ENCODE assay signal across 24 mouse cellular contexts in genomic region chr2:87515457-87516060, GRCm38 (mm10). TPM values are rescaled to one million over a fixed set of nuclear protein-coding genes. Genes with fewer than 3 reads are reported as not detected.
DNase-seq lines count a peak whose midpoint lies in the region; ATAC-seq and TF ChIP-seq lines count a peak whose summit lies in the region.
"Had no signal": no experiment of that assay in that cellular context is flagged by ENCODE, and none has a peak within 500 bp of the region (broad histone marks: within the 10 kb centered on the region; RNA-seq: fewer than 3 reads in every experiment).

No protein-coding gene starts in this region.

- TF ChIP-seq EP300 in ES-Bruce4 (IDR thresholded peaks at IDR 0.05; ENCODE audit: insufficient read depth, low read depth, low read length), result no peak

- H3K27ac ChIP-seq in ES-Bruce4 (ENCODE audit: insufficient read depth, low read length), result peak overlapping the region; percentile 81
- no peak overlapping the region for H3K27ac ChIP-seq in hindbrain, embryonic 16.5 days (ENCODE audit: low read depth, low read length)
- H3K27ac ChIP-seq: embryonic facial prominence, embryonic 10.5 days; embryonic facial prominence, embryonic 12.5 days; forebrain, embryonic 13.5 days; forebrain, embryonic 15.5 days had no signal

- ATAC-seq in hindbrain, embryonic 16.5 days, result no peak
- ATAC-seq: forebrain, embryonic 13.5 days; forebrain, embryonic 15.5 days; forebrain, postnatal 0 days had no signal

- no peak for TF ChIP-seq CTCF in ES-Bruce4 (IDR thresholded peaks at IDR 0.05; ENCODE audit: low read depth, low read length)

- no peaks in the 10 kb centered on the region for H3K36me3 ChIP-seq in ES-Bruce4 (ENCODE audit: control insufficient read depth, insufficient read depth, low read length, poor library complexity, severe bottlenecking)
- no peaks in the 10 kb centered on the region for H3K36me3 ChIP-seq in hindbrain, embryonic 16.5 days (ENCODE audit: control insufficient read depth, insufficient read depth, low read length)
- H3K36me3 ChIP-seq: embryonic facial prominence, embryonic 10.5 days; embryonic facial prominence, embryonic 12.5 days; forebrain, embryonic 15.5 days; G1E had no signal

- H3K9ac ChIP-seq in ES-Bruce4 (ENCODE audit: low read depth, poor library complexity, severe bottlenecking), result no peak overlapping the region
- no peak overlapping the region for H3K9ac ChIP-seq in hindbrain, embryonic 16.5 days (ENCODE audit: low read depth, low read length)
- H3K9ac ChIP-seq: embryonic facial prominence, embryonic 12.5 days; forebrain, embryonic 13.5 days; forebrain, embryonic 15.5 days; forebrain, postnatal 0 days had no signal

- DNase-seq in ES-CJ7 (ENCODE audit: low read depth, low spot score), result peak; percentile 90
- peak; percentile 94 for DNase-seq in R1 (ENCODE audit: low read depth, low spot score)
- no peak for DNase-seq in adrenal gland, postnatal 10 days
- no peak for DNase-seq in layer of hippocampus, adult 8-10 months (ENCODE audit: low spot score in 2 of 2)
- DNase-seq: adrenal gland, adult 2 months; adrenal gland, postnatal 14 days; adrenal gland, postnatal 36 days; cerebellum, adult 11-12 months; cerebellum, adult 2 months; cerebellum, adult 9-10 months; cerebellum, postnatal 10 days; cerebellum, postnatal 25 days; forebrain, postnatal 0 days had no signal

- 81% methylated on average over 7 of the region's 8 CpGs for WGBS in hindbrain, embryonic 16.5 days

- no peaks in the 10 kb centered on the region for H3K4me1 ChIP-seq in ES-Bruce4 (ENCODE audit: control insufficient read depth, insufficient read depth, low read length)
- H3K4me1 ChIP-seq in hindbrain, embryonic 16.5 days (ENCODE audit: control insufficient read depth, insufficient read depth, low read depth, low read length), result no peaks in the 10 kb centered on the region
- H3K4me1 ChIP-seq: embryonic facial prominence, embryonic 10.5 days; embryonic facial prominence, embryonic 12.5 days; forebrain, embryonic 13.5 days; forebrain, embryonic 15.5 days had no signal

- H3K4me2 ChIP-seq in hindbrain, embryonic 16.5 days (ENCODE audit: low read length), result no peak overlapping the region
- H3K4me2 ChIP-seq: embryonic facial prominence, embryonic 12.5 days; forebrain, embryonic 13.5 days; forebrain, embryonic 15.5 days had no signal

- TF ChIP-seq POLR2A in ES-Bruce4 (IDR thresholded peaks at IDR 0.05; ENCODE audit: insufficient read depth, low read length), result no peak

- no peaks in the 10 kb centered on the region for H3K9me3 ChIP-seq in ES-Bruce4 (replicated peaks; ENCODE audit: control insufficient read depth, insufficient read depth, low read length, poor library complexity, severe bottlenecking)
- H3K9me3 ChIP-seq in hindbrain, embryonic 16.5 days (ENCODE audit: control insufficient read depth, low read length), result 0 out of 2 replicates have a peak, but pooled peaks cover 4% of the 10 kb centered on the region
- H3K9me3 ChIP-seq: embryonic facial prominence, embryonic 10.5 days; embryonic facial prominence, embryonic 12.5 days; forebrain, embryonic 13.5 days; forebrain, embryonic 15.5 days had no signal

- no peaks in the 10 kb centered on the region for H3K27me3 ChIP-seq in ES-Bruce4 (ENCODE audit: control insufficient read depth, insufficient read depth, low read length, poor library complexity, severe bottlenecking)
- no peaks in the 10 kb centered on the region for H3K27me3 ChIP-seq in hindbrain, embryonic 16.5 days (replicated peaks; ENCODE audit: control insufficient read depth, insufficient read depth, low read length)
- H3K27me3 ChIP-seq: embryonic facial prominence, embryonic 12.5 days; forebrain, embryonic 13.5 days; forebrain, embryonic 15.5 days had no signal

- H3K4me3 ChIP-seq in ES-Bruce4 (ENCODE audit: low read depth, low read length), result no peak overlapping the region
- H3K4me3 ChIP-seq in hindbrain, embryonic 16.5 days (ENCODE audit: low read length), result no peak overlapping the region
- H3K4me3 ChIP-seq: embryonic facial prominence, embryonic 10.5 days; embryonic facial prominence, embryonic 12.5 days; forebrain, embryonic 13.5 days; forebrain, embryonic 15.5 days had no signal

RNA-seq across cellular contexts. Expression of gene Pramel6, which starts 9.2 kb away (rescaled TPM):
- polyA plus RNA-seq in ES-Bruce4 (2011; ENCODE audit: insufficient read depth, insufficient read length, low read depth, missing spikeins), result 0.76 and 1.4 TPM in 2 replicates
- not detected in 2 replicates for polyA plus RNA-seq in hindbrain, embryonic 16.5 days (2015; fragmentation: Nextera tagmentation; extraction: Ambion mirVana)
- not detected for total RNA-seq in adrenal gland, postnatal 10 days (2021)
- total RNA-seq in layer of hippocampus, adult 8-10 months (2022), result not detected
- total RNA-seq: adrenal gland, adult 2 months; adrenal gland, postnatal 14 days; adrenal gland, postnatal 36 days; forebrain, postnatal 0 days had no signal
- polyA plus RNA-seq: adrenal gland, adult 2 months; C2C12; cerebellum, adult 2 months; cortical plate, adult 2 months; embryonic facial prominence, embryonic 10.5 days; embryonic facial prominence, embryonic 12.5 days; embryonic facial prominence, embryonic 14.5 days; forebrain, embryonic 11.5 days; forebrain, embryonic 13.5 days; forebrain, embryonic 15.5 days; forebrain, postnatal 0 days; G1E had no signal

RNA-seq across cellular contexts. Expression of gene Olfr153, which starts 16.0 kb away (rescaled TPM):
- not detected in 2 replicates for polyA plus RNA-seq in ES-Bruce4 (2011; ENCODE audit: insufficient read depth, insufficient read length, low read depth, missing spikeins)
- not detected in 2 replicates for polyA plus RNA-seq in hindbrain, embryonic 16.5 days (2015; fragmentation: Nextera tagmentation; extraction: Ambion mirVana)
- not detected for total RNA-seq in adrenal gland, postnatal 10 days (2021)
- under 1 TPM in 2 of 4 experiments, not detected in 2; 0.33 to 0.49 TPM for total RNA-seq in layer of hippocampus, adult 8-10 months (2022)
- total RNA-seq: adrenal gland, adult 2 months; adrenal gland, postnatal 14 days; adrenal gland, postnatal 36 days; forebrain, postnatal 0 days had no signal
- polyA plus RNA-seq: adrenal gland, adult 2 months; C2C12; cortical plate, adult 2 months; embryonic facial prominence, embryonic 10.5 days; embryonic facial prominence, embryonic 12.5 days; embryonic facial prominence, embryonic 14.5 days; forebrain, embryonic 11.5 days; forebrain, embryonic 13.5 days; forebrain, embryonic 15.5 days; forebrain, postnatal 0 days; G1E had no signal

RNA-seq across cellular contexts. Expression of gene Pramel7, which starts 18.7 kb away (rescaled TPM):
- not detected in 2 replicates for polyA plus RNA-seq in ES-Bruce4 (2011; ENCODE audit: insufficient read depth, insufficient read length, low read depth, missing spikeins)
- not detected in 2 replicates for polyA plus RNA-seq in hindbrain, embryonic 16.5 days (2015; fragmentation: Nextera tagmentation; extraction: Ambion mirVana)
- not detected for total RNA-seq in adrenal gland, postnatal 10 days (2021)
- not detected for total RNA-seq in layer of hippocampus, adult 8-10 months (2022)
- total RNA-seq: adrenal gland, adult 2 months; adrenal gland, postnatal 14 days; adrenal gland, postnatal 36 days; forebrain, postnatal 0 days; G1E had no signal
- polyA plus RNA-seq: adrenal gland, adult 2 months; C2C12; cerebellum, adult 2 months; cortical plate, adult 2 months; embryonic facial prominence, embryonic 10.5 days; embryonic facial prominence, embryonic 12.5 days; embryonic facial prominence, embryonic 14.5 days; forebrain, embryonic 11.5 days; forebrain, embryonic 13.5 days; forebrain, embryonic 15.5 days; forebrain, postnatal 0 days; G1E had no signal

RNA-seq across cellular contexts. Expression of gene Olfr1128, which starts 29.8 kb away (rescaled TPM):
- polyA plus RNA-seq in ES-Bruce4 (2011; ENCODE audit: insufficient read depth, insufficient read length, low read depth, missing spikeins), result not detected in 2 replicates
- not detected in 2 replicates for polyA plus RNA-seq in hindbrain, embryonic 16.5 days (2015; fragmentation: Nextera tagmentation; extraction: Ambion mirVana)
- not detected for total RNA-seq in adrenal gland, postnatal 10 days (2021)
- total RNA-seq in layer of hippocampus, adult 8-10 months (2022), result not detected
- total RNA-seq: adrenal gland, adult 2 months; adrenal gland, postnatal 14 days; adrenal gland, postnatal 36 days; forebrain, postnatal 0 days; G1E had no signal
- polyA plus RNA-seq: adrenal gland, adult 2 months; C2C12; cerebellum, adult 2 months; cortical plate, adult 2 months; embryonic facial prominence, embryonic 10.5 days; embryonic facial prominence, embryonic 12.5 days; embryonic facial prominence, embryonic 14.5 days; forebrain, embryonic 11.5 days; forebrain, embryonic 13.5 days; forebrain, embryonic 15.5 days; forebrain, postnatal 0 days; G1E had no signal

RNA-seq across cellular contexts. Expression of gene Olfr1129, which starts 58.1 kb away (rescaled TPM):
- polyA plus RNA-seq in ES-Bruce4 (2011; ENCODE audit: insufficient read depth, insufficient read length, low read depth, missing spikeins), result not detected in 2 replicates
- polyA plus RNA-seq in hindbrain, embryonic 16.5 days (2015; fragmentation: Nextera tagmentation; extraction: Ambion mirVana), result not detected in 2 replicates
- not detected for total RNA-seq in adrenal gland, postnatal 10 days (2021)
- not detected for total RNA-seq in layer of hippocampus, adult 8-10 months (2022)
- total RNA-seq: adrenal gland, adult 2 months; adrenal gland, postnatal 14 days; adrenal gland, postnatal 36 days; forebrain, postnatal 0 days had no signal
- polyA plus RNA-seq: adrenal gland, adult 2 months; C2C12; cerebellum, adult 2 months; cortical plate, adult 2 months; embryonic facial prominence, embryonic 10.5 days; embryonic facial prominence, embryonic 12.5 days; embryonic facial prominence, embryonic 14.5 days; forebrain, embryonic 11.5 days; forebrain, embryonic 13.5 days; forebrain, embryonic 15.5 days; forebrain, postnatal 0 days; G1E had no signal

Comparison
In these comparisons a context has a peak if more than half of its experiments do, and no peak if none do; other contexts are left out.
1. DNase-seq: peak in ES-CJ7 (single experiment) and R1 (single experiment); none in adrenal gland, postnatal 10 days (single experiment) and layer of hippocampus, adult 8-10 months (0 of 2).